Mouse (Mus musculus) intestine, embryonic 15.5 days (tissue): ENCODE data around the gene Apbb2. TPM values are rescaled to one million over a fixed set of nuclear protein-coding genes. Genes with fewer than 3 reads are reported as not detected.
"Not testable (repeated sequence)": the region's sequence is repeated elsewhere in the genome, so short reads cannot be mapped to it uniquely, and the experiment has no call there.

Source experiments
- ATAC-seq: fragments of 200-750 bp; cut with Nextera tagmentation; 2 replicates; pipeline ENCODE4 v1.8.0; 2017; ENCODE audit warnings: moderate TSS enrichment, moderate library complexity
- H3K27ac ChIP-seq: fragments of 300-500 bp; sonication (generic); 2 replicates; pipeline ENCODE4 v1.5.1; 2015; ENCODE audit warnings: mild to moderate bottlenecking, inconsistent platforms
- H3K27me3 ChIP-seq: fragments of 300-500 bp; sonication (generic); replicated peaks from 2 replicates; pipeline ENCODE4 v1.6.1; 2015; ENCODE audit warnings: inconsistent platforms
- H3K36me3 ChIP-seq: fragments of 300-500 bp; sonication (generic); 2 replicates; pipeline ENCODE4 v1.6.1; 2015; ENCODE audit warnings: inconsistent platforms
- H3K4me1 ChIP-seq: fragments of 300-500 bp; sonication (generic); replicated peaks from 2 replicates; pipeline ENCODE4 v1.6.1; 2015; ENCODE audit warnings: inconsistent platforms
- H3K4me2 ChIP-seq: fragments of 300-500 bp; sonication (generic); replicated peaks from 2 replicates; pipeline ENCODE4 v1.6.1; 2015; ENCODE audit warnings: mild to moderate bottlenecking, inconsistent platforms
- H3K4me3 ChIP-seq: fragments of 300-500 bp; sonication (generic); replicated peaks from 2 replicates; pipeline ENCODE4 v1.5.1; 2015; ENCODE audit warnings: inconsistent platforms
- H3K9ac ChIP-seq: fragments of 300-500 bp; sonication (generic); 2 replicates; pipeline ENCODE4 v1.6.1; 2015; ENCODE audit warnings: inconsistent platforms
- H3K9me3 ChIP-seq: fragments of 300-500 bp; sonication (generic); 2 replicates; pipeline ENCODE4 v1.6.1; 2016; ENCODE audit warnings: inconsistent platforms
- WGBS: fragments of 180-500 bp; shearing (Covaris S2); methylation state at CpG from one replicate; pipeline ENCODE4 v1.1.7; 2015; 5-methylcytosine and 5-hydroxymethylcytosine counted together
- polyA plus RNA-seq: library from polyadenylated mRNA; unstranded; fragments of >200 nt; fragmentation: Nextera tagmentation; extraction: Ambion mirVana; gene quantifications from 2 replicates; pipeline ENCODE4 v1.2.1, GENCODE M21; 2015

Apbb2 gene
- polyA plus RNA-seq, 1 experiment from 2014 or later, result 35.4 TPM

- H3K27me3 ChIP-seq, result no peaks in the 10 kb centered on the region
- 82% methylated on average over 2 of the region's 2 CpGs for WGBS
- no peak for ATAC-seq
These were observed 347.4 kb downstream of the Apbb2 start for GRCm38 (mm10) chr5:66271141-66271540.

GRCm38 (mm10) chr5:66269616-66270015 lies 349.0 kb downstream of the Apbb2 start:
- WGBS, result 72% methylated on average over 7 of the region's 7 CpGs
- Histone ChIP-seq H3K27ac (no peak overlapping the region), H3K9me3 (no peaks in the 10 kb centered on the region), H3K4me1 (no peaks in the 10 kb centered on the region), H3K36me3 (no peaks in the 10 kb centered on the region), H3K4me3 (no peak overlapping the region), H3K9ac (no peak overlapping the region), H3K27me3 (no peaks in the 10 kb centered on the region), H3K4me2 (no peak overlapping the region)
- no peak for ATAC-seq

More at GRCm38 (mm10) chr5:66271141-66271540, 347.4 kb downstream of the Apbb2 start:
- Histone ChIP-seq H3K36me3 (no peaks in the 10 kb centered on the region), H3K4me3 (no peak overlapping the region), H3K9me3 (no peaks in the 10 kb centered on the region), H3K4me2 (no peak overlapping the region), H3K4me1 (no peaks in the 10 kb centered on the region), H3K27ac (no peak overlapping the region), H3K9ac (no peak overlapping the region)

- Histone ChIP-seq H3K9ac (no peak overlapping the region), H3K4me2 (no peak overlapping the region), H3K27ac (no peak overlapping the region), H3K27me3 (no peaks in the 10 kb centered on the region), H3K36me3 (no peaks in the 10 kb centered on the region), H3K4me1 (0 out of 2 replicates have a peak, but pooled peaks cover 2% of the 10 kb centered on the region), H3K4me3 (no peak overlapping the region), H3K9me3 (no peaks in the 10 kb centered on the region)
- WGBS, result 34% methylated on average over 4 of the region's 4 CpGs
- ATAC-seq, result no peak
These were observed 355.2 kb downstream of the Apbb2 start for GRCm38 (mm10) chr5:66263398-66263797.

GRCm38 (mm10) chr5:66262475-66262874 lies 356.1 kb downstream of the Apbb2 start:
- Histone ChIP-seq H3K9me3 (no peaks in the 10 kb centered on the region), H3K4me2 (no peak overlapping the region), H3K9ac (no peak overlapping the region), H3K4me1 (0 out of 2 replicates have a peak, but pooled peaks cover 2% of the 10 kb centered on the region), H3K4me3 (no peak overlapping the region), H3K36me3 (no peaks in the 10 kb centered on the region), H3K27me3 (no peaks in the 10 kb centered on the region), H3K27ac (no peak overlapping the region)
- ATAC-seq, result no peak
- 75% methylated on average over 2 of the region's 2 CpGs for WGBS

GRCm38 (mm10) chr5:66259756-66260448 lies 358.7 kb downstream of the Apbb2 start, which contains the start of gene Nsun7:
Nsun7 (plus strand) TSS chr5:66259897.
- H3K36me3 ChIP-seq, result no peaks in the 10 kb centered on the region
- WGBS, result 1% methylated on average over 44 of the region's 44 CpGs
- peak; percentile 85 for ATAC-seq
- peak within 1 kb of the TSS; percentile 61 for H3K4me3 ChIP-seq
- H3K27ac ChIP-seq, result no peak within 1 kb of the TSS
- no peaks in the 10 kb centered on the region for H3K27me3 ChIP-seq
- H3K4me2 ChIP-seq, result peak within 1 kb of the TSS; percentile 97
- H3K9ac ChIP-seq, result peak within 1 kb of the TSS; percentile 50
- no peaks in the 10 kb centered on the region for H3K9me3 ChIP-seq
- H3K4me1 ChIP-seq, result 0 out of 2 replicates have a peak, but pooled peaks cover 2% of the 10 kb centered on the region

GRCm38 (mm10) chr5:66259431-66259755 lies 359.2 kb downstream of the Apbb2 start:
- not testable (repeated sequence) for H3K9me3 ChIP-seq, H3K36me3 ChIP-seq, H3K27ac ChIP-seq, H3K4me1 ChIP-seq, H3K27me3 ChIP-seq
- WGBS, result 5% methylated on average over 5 of the region's 5 CpGs
- peak; percentile 34; the same call in 1 of the 2 replicates for ATAC-seq
- H3K4me3 ChIP-seq, result peak overlapping the region; percentile 61
- peak overlapping the region; percentile 50 for H3K9ac ChIP-seq
- H3K4me2 ChIP-seq, result peak overlapping the region; percentile 97

GRCm38 (mm10) chr5:66259000-66259399 lies 359.6 kb downstream of the Apbb2 start:
- H3K36me3 ChIP-seq, result no peaks in the 10 kb centered on the region
- H3K4me1 ChIP-seq, result 0 out of 2 replicates have a peak, but pooled peaks cover 2% of the 10 kb centered on the region
- 58% methylated on average over 2 of the region's 2 CpGs for WGBS
- no peak overlapping the region for H3K9ac ChIP-seq
- H3K27ac ChIP-seq, result no peak overlapping the region
- H3K27me3 ChIP-seq, result no peaks in the 10 kb centered on the region
- no peak overlapping the region for H3K4me2 ChIP-seq
- H3K4me3 ChIP-seq, result no peak overlapping the region
- no peaks in the 10 kb centered on the region for H3K9me3 ChIP-seq
- ATAC-seq, result no peak

GRCm38 (mm10) chr5:66255044-66255443 lies 363.5 kb downstream of the Apbb2 start:
- no peak overlapping the region for H3K4me2 ChIP-seq
- H3K9ac ChIP-seq, result no peak overlapping the region
- 81% methylated on average over 10 of the region's 10 CpGs for WGBS
- ATAC-seq, result no peak
- no peak overlapping the region for H3K4me3 ChIP-seq
- 0 out of 2 replicates have a peak, but pooled peaks cover 2% of the 10 kb centered on the region for H3K4me1 ChIP-seq
- no peak overlapping the region for H3K27ac ChIP-seq
- H3K27me3 ChIP-seq, result no peaks in the 10 kb centered on the region
- no peaks in the 10 kb centered on the region for H3K9me3 ChIP-seq
- H3K36me3 ChIP-seq, result no peaks in the 10 kb centered on the region

- ATAC-seq, result no peak
- WGBS, result 64% methylated on average over 5 of the region's 5 CpGs
- H3K27ac ChIP-seq, result no peak overlapping the region
These were observed 365.4 kb downstream of the Apbb2 start for GRCm38 (mm10) chr5:66253219-66253618.

More at GRCm38 (mm10) chr5:66253219-66253618, 365.4 kb downstream of the Apbb2 start:
- no peak overlapping the region for H3K4me3 ChIP-seq
- no peak overlapping the region for H3K4me2 ChIP-seq
- H3K4me1 ChIP-seq, result no peaks in the 10 kb centered on the region
- H3K9ac ChIP-seq, result no peak overlapping the region
- H3K36me3 ChIP-seq, result no peaks in the 10 kb centered on the region
- H3K27me3 ChIP-seq, result no peaks in the 10 kb centered on the region
- no peaks in the 10 kb centered on the region for H3K9me3 ChIP-seq

Other genes starting within 250 kb of the Apbb2 start
- gene Uchl1, start 57.3 kb upstream of the Apbb2 start, polyA plus RNA-seq, result 89.5 and 95.7 TPM in 2 replicates
- 11.3 and 11.7 TPM in 2 replicates for gene Limch1, start 127.0 kb upstream of the Apbb2 start, polyA plus RNA-seq